Mouse (Mus musculus) layer of hippocampus, adult 9-11 months (tissue): ENCODE measurements around the gene Rnf2.
A peak's percentile ranks its signal among the peaks of the same experiment; 100 is the strongest.

ENCODE experiments used
- DNase-seq: peaks from one replicate; pipeline ENCODE4 v3.0.0; 2022

Rnf2 gene

DNA sequence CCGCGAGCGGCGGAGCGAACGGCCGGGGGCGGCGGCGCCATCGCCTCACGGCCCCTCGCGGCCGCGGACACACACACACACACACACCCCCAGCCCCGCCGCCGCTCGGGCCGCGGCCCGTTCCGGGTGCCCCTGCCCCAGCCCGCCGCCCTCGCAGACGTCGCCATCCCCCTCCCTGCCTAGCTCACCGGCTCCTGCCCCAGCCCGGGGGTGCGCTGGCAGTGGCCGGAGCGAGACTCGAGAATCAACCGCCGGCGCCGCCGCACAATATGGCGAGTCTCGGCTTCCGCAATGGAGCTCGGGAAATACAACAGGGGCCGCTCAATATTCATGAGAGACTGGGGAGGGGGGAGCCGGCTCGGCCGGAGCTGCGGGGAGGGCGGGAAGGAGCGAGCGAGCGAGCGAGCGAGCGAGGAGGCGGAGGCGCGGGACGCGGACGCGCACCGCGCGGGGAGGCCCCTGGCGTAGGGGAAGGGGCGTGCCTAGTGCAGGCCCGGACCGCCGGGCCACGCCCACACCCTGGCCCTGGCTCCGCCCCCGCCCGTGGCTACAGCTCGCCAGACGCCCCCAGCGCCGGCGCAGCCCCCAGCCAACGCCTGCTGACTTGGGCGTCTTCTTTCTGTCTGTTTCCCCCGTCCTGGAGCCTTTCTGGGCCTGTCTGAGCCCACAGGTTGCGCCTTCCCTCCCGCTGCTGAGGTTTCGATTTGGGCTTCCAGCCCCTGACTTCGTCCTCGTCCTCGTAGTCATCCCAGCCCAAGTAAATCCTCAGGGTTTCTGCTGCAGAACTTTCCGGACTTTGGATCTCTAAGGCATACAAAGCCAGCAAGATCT is at the start of gene Rnf2:
TSS of gene Rnf2 (minus strand) at position 425 of the 831 bp plus-strand sequence.
- DNase-seq: peak; percentile 89

DNA sequence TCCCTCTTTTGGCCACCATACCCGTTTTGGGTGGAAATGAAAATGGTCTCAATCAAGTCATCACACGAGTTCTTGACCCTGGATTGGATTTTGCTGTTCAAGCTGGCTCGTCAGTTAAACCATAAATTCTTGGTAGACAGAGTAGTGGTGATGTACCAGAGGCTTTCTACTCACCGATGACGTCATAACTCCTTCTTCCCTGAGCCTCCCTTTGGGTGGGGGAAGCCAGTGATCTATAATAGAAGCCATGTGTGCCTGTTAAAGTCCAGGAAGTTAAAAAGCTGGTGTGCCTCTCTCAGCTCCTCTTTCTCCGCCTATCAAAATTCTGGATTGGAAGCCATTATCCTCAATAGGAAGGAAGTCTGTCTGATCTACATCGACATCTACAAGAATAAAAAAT is 49.0 kb upstream of the Rnf2 start:
- no peak for DNase-seq

DNA sequence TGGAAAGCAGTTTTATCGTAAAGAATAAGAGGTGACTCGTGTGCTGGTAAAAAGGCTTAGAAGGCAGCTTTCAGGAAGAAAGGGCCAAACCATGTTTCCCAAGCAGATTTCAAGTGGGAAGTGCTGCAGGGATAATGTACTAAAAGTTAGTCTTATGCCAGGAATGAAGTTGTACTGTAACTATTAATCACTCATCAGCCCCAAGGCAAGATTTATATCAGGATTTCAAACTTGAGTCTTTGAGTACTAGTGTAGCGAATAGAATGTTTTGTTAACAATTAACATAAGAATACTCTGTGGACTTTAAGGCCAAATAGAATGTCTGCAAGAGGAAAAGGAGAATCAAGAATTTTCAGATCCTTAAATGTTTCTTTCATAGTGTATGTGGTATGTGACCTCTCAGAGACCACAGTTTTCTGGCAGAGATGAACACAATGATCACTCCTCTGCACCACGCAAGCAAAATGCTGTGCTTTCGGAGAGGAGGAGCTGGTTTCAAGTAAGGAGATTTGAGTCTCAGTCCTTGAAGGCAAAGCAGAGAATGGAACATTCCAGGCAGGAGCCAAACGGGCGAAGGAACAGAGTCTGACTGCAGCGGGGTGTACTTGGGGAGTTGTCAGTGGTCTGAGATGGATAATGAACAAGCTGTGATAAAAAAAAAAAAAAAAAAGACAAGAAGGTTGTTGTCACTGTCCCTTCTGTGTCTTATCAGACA is 48.3 kb upstream of the Rnf2 start:
- DNase-seq: no peak

DNA sequence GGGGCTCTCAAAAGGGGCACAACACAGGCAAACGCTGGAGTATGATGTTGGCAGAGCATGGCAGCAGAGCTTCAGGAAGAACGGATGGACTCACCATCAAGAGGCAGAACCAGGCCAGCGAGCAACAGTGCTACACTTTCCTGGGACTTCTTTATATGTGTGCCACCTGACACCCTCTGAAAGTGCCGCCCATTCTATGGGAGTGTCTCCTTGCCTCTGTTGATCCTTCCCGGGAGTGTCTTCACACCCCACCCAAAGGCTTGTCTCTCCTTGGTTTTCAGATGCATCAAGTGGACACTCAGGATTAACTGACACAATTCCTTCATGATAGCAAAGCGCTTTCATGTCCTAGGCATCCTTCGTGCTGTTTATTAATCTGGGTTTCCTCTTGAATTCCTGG is 44.8 kb upstream of the Rnf2 start:
- no peak for DNase-seq

DNA sequence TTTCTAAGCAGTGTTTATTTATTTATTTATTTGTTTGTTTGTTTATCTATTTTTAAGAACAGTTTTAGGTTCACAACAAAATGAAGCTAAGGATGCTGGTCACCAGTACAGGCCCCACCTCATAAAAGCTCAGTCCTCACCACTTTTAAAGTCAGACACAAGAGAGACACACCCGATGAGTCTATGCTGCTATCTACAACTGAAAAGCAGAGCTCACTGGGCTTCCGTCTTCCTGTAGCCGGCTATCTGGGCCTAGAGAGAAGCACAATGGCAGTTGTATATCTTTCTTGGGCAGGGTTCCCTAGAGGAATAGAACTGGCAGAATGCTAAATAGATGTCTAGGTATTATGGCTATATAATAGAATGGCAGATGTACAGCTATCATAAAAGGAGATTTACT is 43.8 kb upstream of the Rnf2 start:
- no peak for DNase-seq

DNA sequence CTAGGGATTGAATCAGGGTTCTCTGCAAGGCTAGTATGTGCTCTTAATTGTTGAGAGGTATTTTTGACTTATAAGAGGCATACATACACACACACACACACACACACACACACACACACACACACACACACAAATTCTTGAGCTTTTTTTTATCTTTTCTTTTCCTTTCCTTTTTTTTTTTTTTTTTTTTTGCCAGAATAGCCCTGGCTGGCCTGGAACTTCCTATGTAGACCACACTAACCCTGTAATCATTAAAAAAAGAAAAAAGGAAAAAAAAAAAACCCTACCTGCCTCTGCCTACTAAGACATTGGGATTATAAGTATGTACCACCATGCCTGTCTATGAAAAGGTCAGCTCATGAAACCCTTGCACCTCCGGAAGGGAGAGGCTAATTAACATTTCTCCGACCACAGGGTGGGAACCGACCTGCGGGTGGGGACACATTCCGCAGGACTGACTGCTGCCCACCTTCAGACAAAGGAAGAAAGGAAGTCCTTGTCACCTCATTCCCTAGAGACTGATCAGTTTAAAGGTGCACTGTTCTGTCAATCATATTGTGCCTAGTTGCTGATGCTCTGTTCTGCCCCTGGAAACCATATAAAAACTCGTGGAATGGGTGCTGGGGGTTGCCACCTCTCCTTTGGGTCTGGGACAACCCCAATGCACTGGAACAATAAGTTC is 43.2 kb upstream of the Rnf2 start:
- DNase-seq: no peak

DNA sequence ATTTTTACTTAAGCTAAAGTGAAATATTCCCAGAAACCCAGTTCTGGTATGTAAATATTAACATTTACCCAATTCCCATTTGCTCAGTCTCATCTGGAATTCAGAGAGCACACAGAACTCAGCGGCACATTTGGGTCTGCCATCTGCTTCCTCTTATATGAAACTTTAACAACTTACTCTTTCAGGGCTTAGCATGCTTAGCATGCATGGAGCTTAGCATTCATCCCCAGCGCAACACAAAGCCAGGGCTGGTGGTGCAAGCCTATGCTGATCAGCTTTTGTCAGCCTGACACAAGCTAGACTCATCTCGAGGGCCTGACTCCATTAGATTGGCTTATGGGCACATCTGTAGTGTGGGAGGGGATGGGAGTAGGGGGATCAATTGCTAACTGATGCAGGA is 25.9 kb upstream of the Rnf2 start:
- peak; percentile 69 for DNase-seq

DNA sequence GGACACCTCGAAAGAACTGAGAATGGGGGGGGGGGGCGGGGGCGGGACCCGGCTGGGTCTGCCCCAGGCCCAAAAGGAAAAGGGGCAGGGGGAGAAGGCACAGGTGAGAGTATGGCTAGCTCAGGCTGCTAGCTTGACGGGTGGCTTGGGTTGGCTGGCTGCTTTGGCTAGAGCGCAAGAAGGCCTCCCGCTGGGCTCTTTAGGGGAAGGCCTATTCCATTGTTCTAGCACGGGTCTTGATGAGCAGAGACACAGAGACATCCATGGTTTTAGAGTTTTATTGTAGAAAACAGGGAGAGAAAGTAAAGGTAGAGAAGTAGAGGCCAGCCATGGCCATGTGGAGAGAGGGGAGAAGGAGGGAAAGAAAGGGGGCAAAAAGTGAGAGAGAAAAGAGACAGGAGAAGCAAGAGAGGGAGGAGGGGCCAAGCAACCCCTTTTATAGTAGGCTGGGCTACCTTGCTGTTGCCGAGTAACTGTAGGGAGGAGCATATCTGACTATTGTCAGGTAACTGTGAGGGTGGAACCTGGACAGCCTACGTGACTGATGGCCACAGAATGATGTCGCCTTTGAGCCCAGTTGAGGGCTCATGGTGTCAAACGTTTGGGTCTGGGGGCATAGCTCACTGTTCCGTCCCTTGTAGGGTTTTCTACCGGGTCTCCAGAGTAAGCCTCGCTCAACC is 17.0 kb upstream of the Rnf2 start:
- no peak for DNase-seq

DNA sequence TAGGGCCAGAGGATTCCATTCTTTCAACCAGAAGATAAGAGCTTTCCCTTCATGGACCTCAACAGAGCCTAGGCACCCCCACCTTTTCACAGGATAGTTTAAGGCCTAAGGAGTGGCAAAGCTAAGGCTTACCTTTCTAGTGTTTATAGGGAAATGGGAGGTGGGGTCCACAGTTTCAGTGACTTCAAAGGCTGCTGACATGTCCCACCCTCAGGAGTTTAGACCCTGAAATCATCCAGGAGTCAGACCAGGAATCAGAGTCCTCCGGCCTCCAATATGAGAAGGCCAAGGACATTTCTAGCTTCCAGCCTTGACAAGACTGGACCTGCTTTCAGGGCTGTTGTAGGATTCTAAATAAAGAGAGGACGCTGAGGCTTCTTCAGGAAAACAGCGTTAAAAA is 16.1 kb upstream of the Rnf2 start:
- no peak for DNase-seq

DNA sequence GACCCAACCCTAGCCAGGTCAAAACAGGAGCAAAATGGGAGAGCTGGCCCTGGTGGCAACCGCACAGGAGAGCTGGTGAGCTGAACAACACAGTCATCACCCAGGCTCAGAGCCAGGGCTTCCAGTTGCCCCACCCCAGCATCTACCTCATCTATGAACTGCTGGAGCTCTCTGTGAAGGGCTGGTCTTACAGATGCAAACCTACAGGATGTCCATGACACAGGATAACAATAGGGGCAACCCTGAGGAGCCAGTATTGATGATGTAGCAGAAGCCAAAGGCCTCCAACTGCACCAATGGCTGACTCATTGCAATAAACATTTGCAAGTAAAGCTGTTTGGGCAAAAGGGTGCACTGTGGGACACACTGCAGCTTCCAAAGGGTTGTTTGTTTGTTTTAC is 15.0 kb upstream of the Rnf2 start:
- DNase-seq: no peak

DNA sequence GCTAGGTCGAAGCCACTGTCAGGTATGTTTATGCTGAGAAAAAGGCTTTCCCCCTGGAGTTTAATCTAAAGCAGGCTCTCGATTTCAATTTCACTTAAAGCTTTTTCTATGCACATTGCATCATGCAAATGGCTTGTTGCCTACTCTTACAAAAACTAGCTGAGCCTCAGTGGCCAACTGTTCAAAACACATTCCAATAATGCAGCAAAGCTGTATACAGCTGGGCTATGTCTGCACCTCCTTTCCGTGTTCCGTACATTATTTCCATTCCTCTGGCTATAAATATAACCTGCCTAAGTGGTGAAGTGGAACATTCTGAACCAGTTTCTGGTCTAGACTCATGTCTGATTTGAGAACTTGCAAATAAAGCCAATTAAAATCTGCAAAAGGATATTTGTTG is 13.4 kb upstream of the Rnf2 start:
- DNase-seq: peak; percentile 24

DNA sequence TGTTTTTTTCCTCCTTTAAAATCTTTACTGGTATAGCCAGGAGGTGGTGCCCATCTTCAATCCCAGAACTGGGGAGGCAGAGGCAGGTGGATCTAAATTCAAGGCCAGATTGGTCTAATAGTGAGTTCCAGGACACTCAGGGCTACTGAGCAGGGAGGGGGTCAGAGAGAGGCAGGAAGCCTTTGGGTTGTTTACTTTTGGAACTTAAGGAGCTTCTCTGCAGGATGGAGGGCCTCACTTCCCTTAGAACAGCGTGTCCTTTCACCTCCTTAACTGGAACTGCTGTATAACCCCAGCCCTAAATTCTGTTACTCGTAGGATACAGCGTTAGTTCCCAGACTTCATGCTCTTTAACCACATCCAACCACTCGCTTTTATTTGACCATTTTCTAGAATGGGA is 10.1 kb upstream of the Rnf2 start:
- no peak for DNase-seq

DNA sequence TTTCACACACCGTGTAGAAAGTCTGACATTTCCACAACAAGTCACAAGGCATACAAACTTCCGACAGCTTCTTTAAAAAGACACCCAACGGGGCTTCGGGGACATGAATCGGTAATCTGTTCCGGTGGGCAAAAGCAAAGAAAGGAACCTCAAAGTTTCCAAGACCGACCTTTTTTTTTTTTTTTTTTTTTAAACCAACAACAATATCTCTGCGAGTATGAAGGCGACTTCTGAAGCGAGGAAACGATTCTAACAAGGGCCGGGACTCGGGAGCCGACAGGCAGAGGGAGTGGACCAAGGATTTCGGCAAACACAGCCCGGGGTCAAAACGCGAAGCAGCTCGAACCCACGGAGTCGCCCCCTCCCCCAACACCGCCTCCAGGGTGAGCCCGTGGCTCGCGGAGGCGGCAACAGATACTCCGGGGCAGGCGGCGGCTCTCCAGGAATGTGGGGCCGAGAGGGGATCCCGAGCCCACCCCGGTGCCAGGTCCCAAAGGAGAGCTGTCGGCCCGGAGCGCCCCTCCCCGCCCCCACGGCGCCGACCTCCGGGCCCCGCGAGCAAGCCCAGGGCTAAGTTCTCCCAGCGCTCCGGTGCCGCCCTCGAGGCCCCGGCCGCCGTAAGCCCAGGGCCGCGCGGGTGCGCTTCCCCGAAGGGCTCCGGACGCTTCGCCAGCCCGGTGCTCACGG is 797 bp downstream of the Rnf2 start:
- peak; percentile 34 for DNase-seq

DNA sequence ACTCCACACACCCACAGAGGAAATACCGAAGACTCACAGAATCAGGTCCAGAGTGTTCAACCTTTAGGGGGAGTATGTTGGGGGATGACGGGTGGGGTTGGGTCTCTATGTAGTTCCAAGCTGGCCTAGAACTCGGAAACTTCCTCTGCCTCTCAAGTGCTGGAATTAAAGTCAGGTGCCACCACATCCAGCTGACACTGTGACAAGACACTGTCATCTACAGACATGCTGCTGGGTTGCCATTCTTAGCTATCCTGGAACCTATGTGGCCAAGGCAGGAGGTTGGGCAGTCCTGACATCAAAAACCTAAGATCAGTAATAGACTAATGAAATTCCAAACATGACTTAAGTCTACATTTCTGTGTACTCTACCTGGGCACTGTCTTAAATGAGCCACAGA is 2.4 kb downstream of the Rnf2 start:
- no peak for DNase-seq

DNA sequence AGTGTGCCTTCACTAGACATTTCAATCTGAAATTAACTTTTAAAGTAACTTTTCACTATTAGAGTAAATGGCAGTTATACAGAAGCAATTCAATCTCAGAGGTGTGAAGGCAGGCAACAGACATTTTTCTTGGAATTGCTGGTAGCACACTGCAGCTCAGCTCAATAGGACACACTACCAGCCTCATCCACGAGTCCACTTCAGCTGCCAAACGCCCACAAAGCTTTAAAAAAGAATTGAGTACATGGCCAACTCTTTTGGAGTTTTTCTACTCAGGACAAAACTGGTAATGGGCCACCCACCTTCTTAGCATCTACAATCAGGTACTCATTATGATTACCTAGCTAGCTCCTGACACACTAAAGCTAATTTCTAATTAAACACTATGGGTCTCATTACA is 2.8 kb downstream of the Rnf2 start:
- no peak for DNase-seq

DNA sequence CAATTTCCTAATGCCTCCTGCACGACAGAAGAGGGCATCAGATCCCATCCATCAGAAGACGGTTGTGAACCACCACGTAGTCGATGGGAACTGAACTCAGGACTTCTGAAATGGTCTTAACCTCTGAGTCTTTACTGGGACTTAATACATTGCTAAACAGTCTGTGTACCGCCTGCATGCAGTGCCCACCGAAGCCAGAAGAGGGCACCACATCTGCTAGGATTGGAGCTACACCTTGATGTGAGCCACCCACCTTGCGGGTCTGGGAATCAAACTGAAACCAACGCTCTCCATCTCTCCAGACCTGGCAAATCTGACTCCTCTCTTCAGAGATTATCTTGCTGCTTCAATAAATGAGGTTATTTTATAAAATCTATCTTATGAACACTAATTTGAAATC is 3.7 kb downstream of the Rnf2 start:
- no peak for DNase-seq

DNA sequence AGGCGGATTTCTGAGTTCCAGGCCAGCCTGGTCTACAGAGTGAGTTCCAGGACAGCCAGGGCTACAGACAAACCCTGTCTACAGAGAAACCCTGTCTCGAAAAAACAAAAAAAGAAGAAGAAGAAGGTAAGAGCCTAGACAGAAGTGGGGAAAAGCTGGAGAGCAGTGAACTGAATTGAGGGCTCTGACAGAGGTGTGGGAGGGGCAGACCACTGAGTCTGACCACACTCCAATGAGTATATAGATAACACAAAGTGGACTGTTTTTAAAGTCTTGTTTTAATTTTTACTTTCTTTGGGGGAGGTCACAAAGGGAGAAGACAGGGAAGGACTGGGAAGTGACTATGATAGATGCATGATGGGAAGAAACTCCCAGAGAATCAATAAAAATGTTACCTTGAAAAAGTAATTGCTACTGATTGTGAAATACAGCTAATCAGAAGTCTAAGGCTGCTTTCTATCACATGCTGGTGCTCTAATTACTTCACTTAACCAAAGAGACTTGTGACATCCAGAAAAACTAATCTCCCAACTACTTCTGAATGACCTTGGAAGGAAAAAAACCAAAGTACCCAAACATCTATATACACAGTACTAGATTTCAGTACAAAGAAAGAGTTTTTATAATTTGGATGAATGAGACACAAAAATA is 5.0 kb downstream of the Rnf2 start:
- DNase-seq: no peak

DNA sequence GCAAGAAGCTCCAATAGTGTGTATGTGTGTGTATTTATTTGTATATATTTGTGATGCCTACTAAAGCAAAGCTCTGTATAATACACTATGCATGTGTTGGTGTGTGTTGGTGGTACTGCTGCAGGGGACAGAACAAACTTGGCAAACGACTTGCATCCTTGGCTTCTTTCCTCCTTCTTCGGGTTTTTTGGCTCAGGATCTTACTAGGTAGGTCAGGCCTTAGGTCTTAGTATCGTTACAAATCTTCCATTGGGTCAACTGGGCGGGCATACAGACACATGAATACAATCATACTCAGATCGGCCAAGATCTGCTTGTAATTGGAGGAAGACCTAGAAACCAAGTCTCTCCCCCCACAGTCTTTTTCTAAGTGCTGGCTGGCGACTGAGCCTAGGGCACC is 6.0 kb downstream of the Rnf2 start:
- no peak for DNase-seq

DNA sequence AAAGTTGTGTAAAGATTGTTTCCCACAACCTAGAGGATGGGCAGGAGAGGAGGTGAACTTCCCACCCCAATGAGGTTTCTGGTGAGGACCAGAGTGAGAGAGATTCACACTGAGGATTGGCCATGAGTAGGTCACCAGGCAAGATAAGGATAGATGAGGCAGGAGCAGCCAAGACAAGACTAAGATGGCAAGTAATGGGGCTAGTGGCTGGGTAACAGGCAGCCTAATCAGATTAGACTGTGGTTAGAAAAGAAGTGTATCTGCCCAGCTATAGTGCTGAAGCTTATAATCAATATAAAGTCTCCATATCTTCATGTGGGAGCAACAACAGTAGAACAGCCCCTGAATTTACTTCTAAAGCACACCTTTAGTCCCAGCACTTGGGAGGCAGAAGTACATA is 6.9 kb downstream of the Rnf2 start:
- DNase-seq: no peak

DNA sequence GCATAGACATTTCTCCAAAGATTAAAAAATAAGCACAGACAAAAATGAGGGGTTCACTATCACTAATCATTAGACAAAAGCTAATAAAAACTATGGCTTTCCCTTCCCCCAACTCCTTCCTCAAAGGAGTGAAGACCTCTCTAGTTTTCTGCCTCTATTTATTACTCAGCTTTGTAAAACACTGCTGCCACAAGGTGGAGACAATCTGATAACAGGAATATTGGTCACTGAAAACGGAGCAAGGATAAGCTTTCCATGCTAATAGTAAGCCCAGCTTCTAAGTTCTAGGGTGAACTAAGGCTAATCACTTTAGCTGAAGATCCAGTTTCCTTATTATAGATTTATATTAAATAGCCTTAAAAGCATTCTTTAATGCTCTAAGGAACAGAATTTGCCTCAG is 8.3 kb downstream of the Rnf2 start:
- DNase-seq: no peak

DNA sequence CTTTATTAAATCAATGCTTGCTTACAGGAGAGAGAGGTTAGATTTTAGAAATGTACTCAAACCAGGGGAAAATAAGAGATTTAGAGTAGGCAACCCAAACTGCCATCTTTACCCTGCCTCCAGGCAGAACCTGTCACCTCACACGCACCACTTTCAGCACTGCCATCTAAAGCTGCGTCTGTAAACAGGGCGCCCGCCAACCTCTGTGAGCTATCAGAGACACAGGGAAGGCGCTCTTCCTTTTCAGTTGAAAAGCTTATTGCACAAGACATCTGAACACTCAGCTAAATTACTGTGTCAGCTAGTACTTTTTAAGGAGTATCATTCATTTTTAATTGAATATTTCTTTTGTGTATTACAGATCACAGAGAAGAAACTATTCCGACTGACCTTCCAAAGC is 10.9 kb downstream of the Rnf2 start:
- no peak for DNase-seq

DNA sequence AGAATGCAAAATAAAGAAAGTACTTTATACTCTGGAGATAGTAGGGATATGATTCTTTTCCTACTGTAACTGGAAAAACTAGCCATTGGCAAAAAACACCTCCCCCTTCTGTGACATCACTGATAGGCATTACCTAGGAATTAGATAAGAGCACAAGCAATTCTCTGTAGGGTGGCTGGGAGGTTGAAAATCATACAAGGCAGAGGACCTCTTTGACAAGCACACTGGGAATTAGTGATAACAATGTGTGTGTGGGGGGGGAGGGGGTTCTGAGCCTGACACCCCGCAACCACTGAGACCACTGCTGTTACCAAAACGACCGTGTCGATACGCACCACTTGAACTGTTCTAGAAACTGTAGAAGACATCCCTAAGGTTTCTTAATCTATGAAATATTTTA is 16.0 kb downstream of the Rnf2 start:
- no peak for DNase-seq
